Comparison of ENCODE assay signal across 8 mouse cellular contexts in genomic region chr4:139597286-139598284, GRCm38 (mm10). TPM values are rescaled to one million over a fixed set of nuclear protein-coding genes. Genes with fewer than 3 reads are reported as not detected.
DNase-seq lines count a peak whose midpoint lies in the region; ATAC-seq lines count a peak whose summit lies in the region.

No protein-coding gene starts in this region.

- no peaks in the 10 kb centered on the region for H3K9me3 ChIP-seq in forebrain, embryonic 16.5 days (ENCODE audit: control insufficient read depth, low read length)
- H3K9me3 ChIP-seq in liver, embryonic 16.5 days (replicated peaks; ENCODE audit: control insufficient read depth, low read length), result no peaks in the 10 kb centered on the region

- intact Hi-C loops in heart, postnatal 10 days (cut with DNase I), result no loop called here

- H3K4me2 ChIP-seq in forebrain, embryonic 16.5 days (ENCODE audit: low read length), result no peak overlapping the region
- H3K4me2 ChIP-seq in liver, embryonic 16.5 days (ENCODE audit: low read depth, low read length), result no peak overlapping the region

- peaks cover 32% of the 10 kb centered on the region for H3K4me1 ChIP-seq in forebrain, embryonic 16.5 days (replicated peaks; ENCODE audit: control insufficient read depth, insufficient read depth, low read length)
- H3K4me1 ChIP-seq in liver, embryonic 16.5 days (ENCODE audit: control insufficient read depth, low read depth, low read length), result peaks cover 29% of the 10 kb centered on the region

- ATAC-seq in forebrain, embryonic 16.5 days, result peak; percentile 19; the same call in 1 of the 2 replicates
- ATAC-seq in liver, embryonic 16.5 days (ENCODE audit: low read depth), result no peak

- no peak overlapping the region for H3K9ac ChIP-seq in forebrain, embryonic 16.5 days (replicated peaks; ENCODE audit: low read depth, low read length)
- no peak overlapping the region for H3K9ac ChIP-seq in liver, embryonic 16.5 days (ENCODE audit: low read depth, low read length)

- WGBS in forebrain, embryonic 16.5 days, result 66% methylated on average over 20 of the region's 20 CpGs
- WGBS in liver, embryonic 16.5 days (ENCODE audit: insufficient replicate concordance), result 25% methylated on average over 20 of the region's 20 CpGs

- H3K4me3 ChIP-seq in forebrain, embryonic 16.5 days (replicated peaks; ENCODE audit: low read length), result no peak overlapping the region
- H3K4me3 ChIP-seq in liver, embryonic 16.5 days (ENCODE audit: low read depth, low read length), result no peak overlapping the region

- no peak overlapping the region for H3K27ac ChIP-seq in forebrain, embryonic 16.5 days (ENCODE audit: low read length)
- peak overlapping the region; percentile 67 for H3K27ac ChIP-seq in liver, embryonic 16.5 days (ENCODE audit: low read length)

- peak; percentile 94 for DNase-seq in heart, adult 11 months
- no peak for DNase-seq in heart, postnatal 10 days
- DNase-seq in 416B (ENCODE audit: low read depth), result peak; percentile 42
- no peak for DNase-seq in adrenal gland, postnatal 14 days
- no peak for DNase-seq in ovary, postnatal 10 days (ENCODE audit: low spot score)
- DNase-seq in cerebellum, postnatal 4 days (ENCODE audit: low spot score in 2 of 2), result no peak

- H3K36me3 ChIP-seq in forebrain, embryonic 16.5 days (ENCODE audit: control insufficient read depth, insufficient read depth), result no peaks in the 10 kb centered on the region
- no peaks in the 10 kb centered on the region for H3K36me3 ChIP-seq in liver, embryonic 16.5 days (ENCODE audit: control insufficient read depth, insufficient read depth)

- H3K27me3 ChIP-seq in forebrain, embryonic 16.5 days (replicated peaks; ENCODE audit: control insufficient read depth, insufficient read depth, low read length), result no peaks in the 10 kb centered on the region
- H3K27me3 ChIP-seq in liver, embryonic 16.5 days (ENCODE audit: control insufficient read depth, insufficient read depth, low read depth, low read length), result no peaks in the 10 kb centered on the region

RNA-seq across cellular contexts. Expression of gene Gm21969, which starts 5.4 kb away (rescaled TPM):
- total RNA-seq in heart, postnatal 10 days (2021), result not detected
- polyA plus RNA-seq in forebrain, embryonic 16.5 days (2015; fragmentation: Nextera tagmentation; extraction: Ambion mirVana), result not detected in 2 replicates
- polyA plus RNA-seq in liver, embryonic 16.5 days (2015; fragmentation: Nextera tagmentation; extraction: Ambion mirVana), result 0.02 TPM in 1 of 2 replicates, not detected in the other
- not detected in 2 replicates for total RNA-seq in adrenal gland, postnatal 14 days (2021)

RNA-seq across cellular contexts. Expression of gene Aldh4a1, which starts 25.1 kb away (rescaled TPM):
- total RNA-seq in heart, postnatal 10 days (2021), result 10 to 100 TPM; 15.6 to 15.7 TPM
- polyA plus RNA-seq in forebrain, embryonic 16.5 days (2015; fragmentation: Nextera tagmentation; extraction: Ambion mirVana), result 30.2 and 31.1 TPM in 2 replicates
- 97.4 and 110 TPM in 2 replicates for polyA plus RNA-seq in liver, embryonic 16.5 days (2015; fragmentation: Nextera tagmentation; extraction: Ambion mirVana)
- total RNA-seq in adrenal gland, postnatal 14 days (2021), result 54.4 and 97.6 TPM in 2 replicates

RNA-seq across cellular contexts. Expression of gene Tas1r2, which starts 55.8 kb away (rescaled TPM):
- total RNA-seq in heart, postnatal 10 days (2021), result not detected
- not detected in 2 replicates for polyA plus RNA-seq in forebrain, embryonic 16.5 days (2015; fragmentation: Nextera tagmentation; extraction: Ambion mirVana)
- polyA plus RNA-seq in liver, embryonic 16.5 days (2015; fragmentation: Nextera tagmentation; extraction: Ambion mirVana), result not detected in 2 replicates
- not detected in 2 replicates for total RNA-seq in adrenal gland, postnatal 14 days (2021)

Comparison
In these comparisons a context has a peak if more than half of its experiments do, and no peak if none do; other contexts are left out.
1. DNase-seq: peak in heart, adult 11 months (single experiment) and 416B (single experiment); none in heart, postnatal 10 days (0 of 2), adrenal gland, postnatal 14 days (single experiment), ovary, postnatal 10 days (single experiment) and cerebellum, postnatal 4 days (0 of 2).